Mouse (Mus musculus) neural tube, embryonic 11.5 days (tissue): ENCODE results near the gene Adamts4. TPM values are rescaled to one million over a fixed set of nuclear protein-coding genes. Genes with fewer than 3 reads are reported as not detected.

Experiments used
- ATAC-seq: fragments of 200-750 bp; cut with Nextera tagmentation; 2 replicates; pipeline ENCODE4 v1.8.0; 2017; ENCODE audit warnings: moderate number of reproducible peaks, mild to moderate bottlenecking, moderate TSS enrichment, moderate library complexity; ENCODE audit not compliant: insufficient read depth, low FRiP score, low TSS enrichment
- DNase-seq: peaks from one replicate; pipeline ENCODE4 v3.0.0-alpha.2; 2015; ENCODE audit warnings: low spot score
- H3K27ac ChIP-seq: fragments of 300-500 bp; sonication (generic); 2 replicates; pipeline ENCODE4 v1.5.1; 2014; ENCODE audit warnings: low read depth, mild to moderate bottlenecking, low read length
- H3K27me3 ChIP-seq: fragments of 300-500 bp; sonication (generic); 2 replicates; pipeline ENCODE4 v1.6.1; 2014; ENCODE audit warnings: mild to moderate bottlenecking, low read length, mixed read lengths; ENCODE audit not compliant: control insufficient read depth, insufficient read depth
- H3K36me3 ChIP-seq: fragments of 300-500 bp; sonication (generic); 2 replicates; pipeline ENCODE4 v1.6.1; 2014; ENCODE audit warnings: mild to moderate bottlenecking, low read length, moderate library complexity, mixed read lengths; ENCODE audit not compliant: control insufficient read depth, insufficient read depth
- H3K4me1 ChIP-seq: fragments of 300-500 bp; sonication (generic); 2 replicates; pipeline ENCODE4 v1.6.1; 2014; ENCODE audit warnings: low read length, mixed read lengths; ENCODE audit not compliant: control insufficient read depth, insufficient read depth
- H3K4me2 ChIP-seq: fragments of 300-500 bp; sonication (generic); 2 replicates; pipeline ENCODE4 v1.6.1; 2014; ENCODE audit warnings: low read depth, mild to moderate bottlenecking, moderate library complexity
- H3K4me3 ChIP-seq: fragments of 300-500 bp; sonication (generic); 2 replicates; pipeline ENCODE4 v1.5.1; 2014; ENCODE audit warnings: low read depth, low read length
- H3K9ac ChIP-seq: fragments of 300-500 bp; sonication (generic); 2 replicates; pipeline ENCODE4 v1.6.1; 2014; ENCODE audit warnings: mild to moderate bottlenecking, low read length
- H3K9me3 ChIP-seq: fragments of 300-500 bp; sonication (generic); 2 replicates; pipeline ENCODE4 v1.6.1; 2016; ENCODE audit warnings: low read length; ENCODE audit not compliant: control insufficient read depth
- WGBS: fragments of 180-500 bp; shearing (Covaris S2); extraction: QIAGEN DNeasy Blood & Tissue Kit; methylation state at CpG from one replicate; pipeline ENCODE4 v1.1.7; 2014; 5-methylcytosine and 5-hydroxymethylcytosine counted together
- polyA plus RNA-seq: library from polyadenylated mRNA; unstranded; fragments of >200 nt; fragmentation: Nextera tagmentation; extraction: Ambion mirVana; gene quantifications from 2 replicates; pipeline ENCODE4 v1.2.1, GENCODE M21; 2014

The Adamts4 gene
- polyA plus RNA-seq, 1 experiment from 2014 or later: 5.0 TPM

- Histone ChIP-seq H3K4me3 (peak within 1 kb of the TSS; percentile 82), H3K27me3 (no peaks in the 10 kb centered on the region), H3K4me1 (peaks cover 13% of the 10 kb centered on the region), H3K36me3 (peaks cover 6% of the 10 kb centered on the region), H3K4me2 (peak within 1 kb of the TSS; percentile 96), H3K27ac (peak within 1 kb of the TSS; percentile 29; the same call in 1 of the 2 replicates), H3K9me3 (no peaks in the 10 kb centered on the region), H3K9ac (peak within 1 kb of the TSS; percentile 77)
- 3% methylated on average over 36 of the region's 36 CpGs for WGBS
- DNase-seq (peak; percentile 93), ATAC-seq (peak; percentile 97)
Observed at GRCm38 (mm10) chr1:171269848-171270572, 19.8 kb downstream of the Adamts4 start, which contains the start of gene B4galt3. B4galt3 (plus strand) TSS chr1:171270328.

GRCm38 (mm10) chr1:171270573-171270900, 20.3 kb downstream of the Adamts4 start:
- peak overlapping the region; percentile 82 for H3K4me3 ChIP-seq
- ATAC-seq (peak; percentile 66), DNase-seq (no peak)
- peak overlapping the region; percentile 77 for H3K9ac ChIP-seq
- no peaks in the 10 kb centered on the region for H3K27me3 ChIP-seq
- H3K4me2 ChIP-seq: peak overlapping the region; percentile 96
- peaks cover 6% of the 10 kb centered on the region for H3K36me3 ChIP-seq
- peaks cover 13% of the 10 kb centered on the region for H3K4me1 ChIP-seq
- H3K9me3 ChIP-seq: no peaks in the 10 kb centered on the region
- under 1% methylated on average over 17 of the region's 19 CpGs for WGBS
- H3K27ac ChIP-seq: peak overlapping the region; percentile 29; the same call in 1 of the 2 replicates

GRCm38 (mm10) chr1:171271196-171271595, 21.0 kb downstream of the Adamts4 start:
- peaks cover 13% of the 10 kb centered on the region for H3K4me1 ChIP-seq
- H3K27me3 ChIP-seq: no peaks in the 10 kb centered on the region
- no peak for ATAC-seq
- peak overlapping the region; percentile 82 for H3K4me3 ChIP-seq
- H3K9ac ChIP-seq: no peak overlapping the region
- peak overlapping the region; percentile 96 for H3K4me2 ChIP-seq
- DNase-seq: no peak
- H3K36me3 ChIP-seq: peaks cover 11% of the 10 kb centered on the region
- 60% methylated on average over 9 of the region's 9 CpGs for WGBS
- H3K9me3 ChIP-seq: no peaks in the 10 kb centered on the region
- H3K27ac ChIP-seq: no peak overlapping the region

GRCm38 (mm10) chr1:171271622-171272021, 21.4 kb downstream of the Adamts4 start:
- Histone ChIP-seq H3K27ac (no peak overlapping the region), H3K4me2 (no peak overlapping the region), H3K9me3 (no peaks in the 10 kb centered on the region), H3K36me3 (peaks cover 13% of the 10 kb centered on the region), H3K9ac (no peak overlapping the region), H3K4me3 (no peak overlapping the region), H3K4me1 (peaks cover 13% of the 10 kb centered on the region), H3K27me3 (no peaks in the 10 kb centered on the region)
- ATAC-seq (no peak), DNase-seq (no peak)
- 75% methylated on average over 10 of the region's 10 CpGs for WGBS

GRCm38 (mm10) chr1:171272086-171272485, 21.9 kb downstream of the Adamts4 start:
- Histone ChIP-seq H3K4me1 (peaks cover 13% of the 10 kb centered on the region), H3K4me2 (no peak overlapping the region)
- WGBS: 97% methylated on average over 3 of the region's 3 CpGs

GRCm38 (mm10) chr1:171274171-171274570, 23.9 kb downstream of the Adamts4 start:
- peaks cover 22% of the 10 kb centered on the region for H3K36me3 ChIP-seq
- ATAC-seq (no peak), DNase-seq (no peak)
- 89% methylated on average over 12 of the region's 12 CpGs for WGBS
- no peaks in the 10 kb centered on the region for H3K9me3 ChIP-seq
- H3K4me2 ChIP-seq: no peak overlapping the region
- H3K27me3 ChIP-seq: no peaks in the 10 kb centered on the region
- H3K4me3 ChIP-seq: no peak overlapping the region
- H3K4me1 ChIP-seq: peaks cover 13% of the 10 kb centered on the region
- no peak overlapping the region for H3K9ac ChIP-seq
- no peak overlapping the region for H3K27ac ChIP-seq

More at GRCm38 (mm10) chr1:171272086-171272485, 21.9 kb downstream of the Adamts4 start:
- no peak overlapping the region for H3K27ac ChIP-seq
- H3K4me3 ChIP-seq: no peak overlapping the region
- ATAC-seq (no peak), DNase-seq (no peak)
- H3K9me3 ChIP-seq: no peaks in the 10 kb centered on the region
- H3K9ac ChIP-seq: no peak overlapping the region
- H3K27me3 ChIP-seq: no peaks in the 10 kb centered on the region
- peaks cover 13% of the 10 kb centered on the region for H3K36me3 ChIP-seq

GRCm38 (mm10) chr1:171275144-171275734, 25.0 kb downstream of the Adamts4 start:
- Histone ChIP-seq H3K4me1 (peaks cover 12% of the 10 kb centered on the region), H3K36me3 (peaks cover 22% of the 10 kb centered on the region), H3K4me3 (no peak overlapping the region), H3K9me3 (no peaks in the 10 kb centered on the region), H3K27me3 (no peaks in the 10 kb centered on the region), H3K4me2 (no peak overlapping the region), H3K9ac (no peak overlapping the region), H3K27ac (no peak overlapping the region)
- WGBS: 90% methylated on average over 11 of the region's 11 CpGs
- ATAC-seq (no peak), DNase-seq (no peak)

GRCm38 (mm10) chr1:171276110-171276748, 26.0 kb downstream of the Adamts4 start:
- H3K4me1 ChIP-seq: peaks cover 9% of the 10 kb centered on the region
- DNase-seq: no peak
- no peaks in the 10 kb centered on the region for H3K9me3 ChIP-seq
- 95% methylated on average over 14 of the region's 14 CpGs for WGBS
- no peak overlapping the region for H3K4me3 ChIP-seq
- no peak for ATAC-seq
- H3K27ac ChIP-seq: no peak overlapping the region
- H3K4me2 ChIP-seq: no peak overlapping the region
- no peak overlapping the region for H3K9ac ChIP-seq
- H3K36me3 ChIP-seq: peaks cover 22% of the 10 kb centered on the region
- no peaks in the 10 kb centered on the region for H3K27me3 ChIP-seq
